Mouse (Mus musculus): ENCODE data around the gene Mthfsd.
A peak's percentile ranks its signal among the peaks of the same experiment; 100 is the strongest.
"Not testable (repeated sequence)": the region's sequence is repeated elsewhere in the genome, so short reads cannot be mapped to it uniquely, and the experiment has no call there.

The Mthfsd gene

DNA sequence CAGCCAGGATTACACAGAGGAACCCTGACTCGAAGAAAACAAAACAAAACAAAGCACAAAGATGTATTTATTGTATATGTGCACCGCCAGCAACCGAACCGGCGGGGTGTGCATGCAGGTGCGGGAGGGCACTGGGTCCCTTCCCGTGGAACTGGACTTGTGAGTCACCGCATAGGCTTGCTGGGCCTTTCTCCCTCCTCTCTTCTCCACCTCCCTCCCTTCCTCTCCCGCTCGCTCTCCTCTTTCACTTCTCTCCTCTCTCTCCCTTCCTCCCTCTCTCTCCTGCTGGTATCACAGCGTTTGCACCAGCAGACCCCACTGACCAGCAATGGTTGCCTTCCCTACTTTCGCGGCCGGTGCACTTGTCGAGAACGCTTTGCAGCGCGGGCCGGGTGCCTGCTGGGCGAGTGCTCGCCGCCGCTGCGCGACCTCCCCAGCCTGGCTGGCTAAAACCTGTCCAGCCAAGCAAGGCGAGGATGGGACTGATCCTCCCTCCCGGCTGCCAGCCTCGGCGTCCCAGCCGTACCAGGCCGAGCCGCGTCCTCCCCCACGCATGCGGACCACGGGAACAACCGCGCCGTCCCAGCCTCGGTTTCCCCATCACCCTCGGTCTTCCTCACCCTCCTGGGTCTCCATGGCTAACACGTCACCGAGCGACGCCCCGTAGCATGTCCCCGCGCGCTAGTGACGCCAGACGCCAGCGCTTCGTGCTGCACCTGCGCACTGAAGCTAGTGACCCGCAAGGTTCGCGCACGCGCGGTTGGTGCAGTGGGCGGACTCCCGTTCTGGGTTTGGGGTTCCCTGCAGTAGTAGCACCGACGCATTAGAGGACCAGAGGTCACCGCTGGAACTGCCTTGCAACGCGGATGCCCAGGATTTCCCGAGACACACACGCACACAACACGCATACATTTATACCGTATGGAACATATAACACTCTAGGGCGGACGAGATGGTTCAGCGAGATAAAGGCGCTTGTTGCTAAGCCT lies at the start of gene Mthfsd:
Mthfsd (minus strand) TSS at position 725 of the 989 bp plus-strand sequence.
- DNase-seq = peak; percentile 98 to 99

DNA sequence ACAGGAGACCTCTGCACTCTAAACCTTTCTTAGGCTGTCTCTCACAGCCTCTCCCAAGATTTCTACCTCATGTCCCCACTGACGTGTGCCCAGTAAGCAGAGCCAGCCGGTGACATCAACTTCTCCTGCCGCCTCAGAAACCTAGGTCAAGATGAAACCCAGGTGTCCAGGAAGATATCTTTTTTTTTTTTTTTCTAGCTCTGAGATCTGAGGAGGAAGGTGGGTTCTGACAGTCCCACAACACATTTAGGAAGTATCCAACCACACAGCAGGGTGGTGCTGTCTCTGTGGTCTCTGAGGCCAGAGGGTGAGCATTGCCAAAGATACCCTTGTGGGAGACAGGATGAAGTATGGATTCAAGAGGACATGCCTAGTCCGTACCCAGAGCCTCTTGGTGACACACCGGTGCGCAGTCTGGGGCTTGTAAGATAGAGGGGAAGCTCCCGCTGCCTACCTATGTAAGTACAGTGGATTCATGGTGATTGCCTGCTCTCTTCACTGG lies 48.8 kb upstream of the Mthfsd start:
- DNase-seq = no peak

DNA sequence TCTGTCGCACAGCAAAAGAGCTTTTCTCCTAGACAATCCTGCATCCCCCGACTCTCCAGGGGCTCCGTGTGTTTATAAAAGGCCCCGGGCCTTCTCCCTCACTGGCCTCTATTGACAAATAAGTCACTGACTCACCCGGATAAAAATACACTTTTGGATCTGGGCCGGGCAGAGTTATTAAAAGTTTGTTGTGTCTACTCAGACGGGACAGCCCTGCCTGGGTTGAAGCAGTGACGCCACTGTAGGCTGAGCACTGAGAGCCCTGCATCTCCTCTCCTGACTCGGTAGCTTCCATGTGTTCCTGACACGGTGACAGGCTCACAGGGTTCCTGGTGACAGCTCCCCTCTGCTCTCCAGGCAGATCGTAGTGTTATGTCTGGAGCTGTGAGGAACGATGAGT lies 44.2 kb upstream of the Mthfsd start:
- no peak for DNase-seq

DNA sequence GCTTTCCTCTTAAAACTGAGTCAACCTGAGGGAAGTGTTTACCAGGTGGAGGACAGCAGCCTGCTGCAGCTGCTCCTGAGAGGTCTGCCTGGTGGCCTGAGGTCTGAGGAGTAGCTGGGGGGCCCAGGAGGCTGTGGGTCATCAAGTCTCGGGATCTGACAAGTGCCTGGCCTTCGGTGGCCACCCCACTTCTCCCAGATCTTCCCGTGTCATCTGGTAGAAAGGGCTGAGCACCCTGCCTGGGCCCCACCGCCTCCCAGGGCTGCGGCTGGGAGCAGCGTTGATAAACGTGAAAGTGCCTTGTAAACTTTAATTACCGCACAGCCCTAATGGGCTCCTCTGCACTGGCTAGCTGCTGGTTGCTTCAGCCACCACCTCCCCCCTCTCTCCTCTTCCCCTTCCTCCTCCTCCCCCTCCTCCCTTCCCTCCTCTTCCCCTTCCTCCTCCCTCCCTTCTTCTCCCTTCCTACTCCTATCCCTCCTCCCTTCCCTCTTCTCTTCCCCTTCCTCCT lies 40.4 kb upstream of the Mthfsd start:
- no peak for DNase-seq

DNA sequence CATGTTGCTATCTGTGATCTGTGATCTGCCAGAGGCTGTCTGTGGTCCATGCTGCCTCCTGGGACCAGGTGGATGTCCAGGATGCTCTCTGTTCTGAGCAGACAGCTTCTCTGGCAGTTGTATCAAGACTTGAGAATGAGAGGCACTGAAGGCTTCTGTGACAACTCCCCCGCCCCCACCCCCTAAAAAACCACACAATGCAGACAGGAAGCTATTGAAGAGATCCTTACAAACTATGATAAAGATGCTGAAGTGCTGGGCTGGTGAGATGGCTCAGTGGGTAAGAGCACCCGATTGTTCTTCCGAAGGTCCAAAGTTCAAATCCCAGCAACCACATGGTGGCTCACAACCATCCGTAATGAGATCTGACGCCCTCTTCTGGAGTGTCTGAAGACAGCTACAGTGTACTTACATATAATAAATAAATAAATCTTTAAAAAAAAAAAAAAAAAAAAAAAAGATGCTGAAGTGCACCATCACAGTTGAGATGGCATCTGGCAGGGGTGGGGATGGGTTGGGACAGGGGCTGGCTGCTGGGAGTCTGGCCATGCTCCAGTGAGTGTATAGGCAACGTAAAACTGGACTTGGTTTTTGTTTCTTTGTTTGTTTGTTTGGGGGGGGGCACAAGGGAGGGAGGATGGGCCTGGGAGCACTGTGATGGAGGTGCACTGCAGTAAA lies 37.4 kb upstream of the Mthfsd start:
- not testable (repeated sequence) for DNase-seq

DNA sequence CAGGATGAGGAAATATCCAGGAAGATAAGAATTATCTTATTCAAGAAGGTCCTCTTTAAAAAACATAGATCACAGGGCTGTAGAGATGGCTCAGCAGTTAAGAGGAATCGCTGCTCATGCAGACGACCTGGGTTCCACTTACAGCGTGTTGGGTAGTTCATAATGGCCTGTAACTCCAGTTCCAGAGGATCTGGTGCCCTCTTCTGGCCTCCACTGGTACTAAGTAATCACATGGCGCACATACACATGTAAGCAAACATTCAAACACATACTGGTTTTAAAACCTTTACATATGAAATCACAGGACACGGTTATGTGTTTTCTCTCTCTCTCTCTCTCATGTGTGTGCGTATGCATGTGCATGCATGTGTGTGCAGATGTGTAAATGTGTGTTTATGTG lies 28.7 kb upstream of the Mthfsd start:
- DNase-seq = no peak

DNA sequence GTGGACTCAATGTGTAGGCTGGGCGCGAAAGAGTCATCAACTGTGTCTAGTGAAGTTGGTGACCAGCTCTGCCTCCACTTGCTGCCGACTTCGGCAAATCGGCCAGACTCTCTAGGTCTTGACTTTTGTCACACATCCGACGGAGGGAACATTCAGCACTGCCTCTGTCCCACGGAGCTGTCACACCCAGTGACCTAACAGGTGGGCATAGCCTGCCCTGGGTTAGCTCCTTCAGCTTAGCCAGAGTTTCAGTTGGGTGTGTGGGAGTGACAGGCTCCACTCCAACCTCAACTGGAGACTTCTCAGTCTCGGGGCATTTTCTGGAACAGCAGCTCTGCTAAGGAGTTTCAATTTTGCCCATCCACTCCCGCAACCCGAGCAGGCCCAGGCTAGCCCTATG lies 26.3 kb upstream of the Mthfsd start:
- no peak for DNase-seq

DNA sequence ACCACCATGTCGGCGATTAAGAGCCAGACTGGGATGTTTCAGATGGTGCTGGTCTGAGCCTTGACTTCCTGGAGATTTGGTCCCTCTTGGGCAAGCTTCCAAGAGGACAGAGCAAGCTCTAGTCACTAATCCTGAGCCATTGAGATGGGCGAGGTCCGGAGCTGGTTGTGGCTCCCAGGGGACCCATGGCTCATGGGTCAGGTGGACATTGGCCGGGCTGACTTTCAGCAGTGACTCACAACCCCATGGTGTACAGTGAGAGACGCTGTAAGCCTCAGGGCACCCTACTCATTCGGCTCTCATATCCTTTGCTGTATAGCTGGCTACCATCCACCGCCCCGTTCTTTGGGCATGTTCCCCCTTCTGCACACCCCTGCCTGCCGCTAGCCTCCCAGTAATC lies 25.9 kb upstream of the Mthfsd start:
- DNase-seq = no peak

DNA sequence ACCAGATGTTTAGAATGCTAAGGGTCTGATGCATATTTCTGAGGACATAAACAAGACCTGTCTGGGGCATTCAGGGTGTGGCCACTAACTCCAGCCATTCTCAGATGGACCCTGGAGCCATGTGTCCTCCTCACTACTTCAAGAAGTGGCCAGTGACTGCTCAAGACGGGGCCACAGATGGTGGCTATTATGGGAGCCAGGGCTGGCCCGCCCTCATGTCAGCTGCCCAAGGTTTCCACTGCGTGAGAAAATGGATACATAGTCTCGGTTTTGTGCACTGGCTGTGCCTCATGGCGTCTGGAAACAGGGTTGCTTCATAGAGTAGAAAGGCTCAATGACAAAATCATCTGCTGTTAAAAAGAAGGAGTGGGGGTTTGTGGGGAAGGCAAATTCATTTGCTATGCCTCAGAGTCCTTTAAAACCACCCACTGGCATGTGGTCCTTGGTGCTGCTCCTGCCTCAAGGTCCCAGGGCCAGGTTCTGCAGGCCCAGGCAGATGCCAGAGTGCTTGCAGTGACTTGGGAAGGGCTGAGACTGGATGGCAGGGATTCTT lies 24.8 kb upstream of the Mthfsd start:
- DNase-seq = no peak

DNA sequence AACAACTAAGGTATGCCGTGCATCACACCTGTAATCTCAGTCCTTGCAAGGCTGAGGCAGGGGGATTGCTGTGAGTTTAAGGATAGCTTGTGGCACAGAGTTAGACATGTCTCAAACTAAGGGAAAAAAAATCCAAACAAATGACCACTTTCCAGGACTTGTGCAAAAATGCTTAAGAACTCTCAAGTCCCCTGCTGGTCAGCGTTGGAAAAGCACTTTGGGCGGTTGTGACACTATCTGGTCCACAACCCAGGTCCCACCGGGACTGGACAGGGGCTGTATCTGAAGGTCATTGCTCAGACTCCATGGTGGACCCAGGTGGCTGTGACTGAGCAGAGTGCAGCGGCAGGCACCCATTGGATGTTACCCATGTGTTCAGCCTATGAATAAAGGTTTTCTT lies 22.3 kb upstream of the Mthfsd start:
- DNase-seq = no peak

DNA sequence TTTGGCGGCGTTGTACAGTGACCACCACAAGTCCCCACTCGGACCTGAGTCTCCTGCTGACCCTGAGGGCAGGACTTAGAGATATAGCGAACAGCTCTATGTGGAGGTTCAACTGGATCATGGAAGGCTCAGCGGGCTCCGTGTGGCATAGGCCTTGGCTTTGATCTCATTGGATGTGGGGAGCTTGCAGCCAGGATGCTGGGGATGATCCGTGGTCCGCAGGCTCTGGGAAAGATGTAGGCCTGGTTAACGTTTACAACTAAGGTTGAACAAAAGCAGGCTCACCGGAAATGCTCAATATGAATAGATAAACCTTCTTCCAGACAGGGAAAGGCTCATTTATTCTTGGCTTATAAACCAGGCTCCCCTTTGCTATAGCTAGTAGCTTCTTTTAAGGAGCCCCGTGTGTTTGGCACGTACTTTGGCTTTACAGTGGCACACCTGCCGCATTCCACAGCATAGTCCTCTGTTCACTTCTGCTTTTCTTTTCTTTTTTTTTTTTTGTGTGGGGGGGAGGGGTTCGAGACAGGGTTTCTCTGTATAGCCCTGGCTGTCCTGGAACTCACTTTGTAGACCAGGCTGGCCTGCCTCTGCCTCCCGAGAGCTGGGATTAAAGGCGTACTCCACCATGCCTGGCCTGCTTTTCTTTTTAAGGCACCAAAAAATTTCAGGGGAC lies 21.2 kb upstream of the Mthfsd start:
- DNase-seq = no peak

DNA sequence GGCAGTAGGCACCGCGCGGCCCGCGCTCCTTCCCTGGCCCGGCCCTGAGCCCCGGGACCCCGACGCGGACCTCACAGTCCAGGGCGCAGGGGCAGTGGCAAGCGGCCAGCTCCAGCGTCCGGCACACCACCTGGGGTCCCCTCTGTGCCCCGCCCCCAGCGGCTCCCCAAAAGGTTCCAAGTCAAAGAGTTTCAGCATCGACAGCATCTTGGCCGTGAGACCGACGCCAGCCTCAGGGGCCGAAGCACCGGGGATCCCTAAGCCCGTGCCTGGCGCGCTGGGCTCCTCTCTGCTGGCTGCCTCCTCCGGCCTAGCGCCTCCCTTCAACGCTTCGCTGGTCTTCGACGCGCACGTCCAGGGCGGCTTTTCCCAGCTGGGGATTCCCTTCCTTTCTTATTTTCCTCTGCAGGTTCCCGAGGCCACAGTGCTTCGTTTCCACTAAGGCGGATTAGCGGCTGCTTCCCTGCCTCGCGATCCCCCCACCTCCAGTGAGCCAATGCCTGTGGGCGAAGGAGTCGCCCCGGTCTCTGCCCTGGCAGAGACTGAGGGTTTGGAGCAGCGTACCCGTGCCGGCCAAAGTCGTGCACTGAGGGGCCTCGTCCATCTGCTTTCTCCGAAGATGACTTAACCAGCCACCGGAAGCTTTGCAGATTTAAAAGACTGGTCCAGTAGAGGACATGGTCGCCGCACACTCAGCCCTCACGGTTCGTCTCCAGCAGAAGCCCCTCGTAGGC lies 20.5 kb upstream of the Mthfsd start:
- no peak for DNase-seq

DNA sequence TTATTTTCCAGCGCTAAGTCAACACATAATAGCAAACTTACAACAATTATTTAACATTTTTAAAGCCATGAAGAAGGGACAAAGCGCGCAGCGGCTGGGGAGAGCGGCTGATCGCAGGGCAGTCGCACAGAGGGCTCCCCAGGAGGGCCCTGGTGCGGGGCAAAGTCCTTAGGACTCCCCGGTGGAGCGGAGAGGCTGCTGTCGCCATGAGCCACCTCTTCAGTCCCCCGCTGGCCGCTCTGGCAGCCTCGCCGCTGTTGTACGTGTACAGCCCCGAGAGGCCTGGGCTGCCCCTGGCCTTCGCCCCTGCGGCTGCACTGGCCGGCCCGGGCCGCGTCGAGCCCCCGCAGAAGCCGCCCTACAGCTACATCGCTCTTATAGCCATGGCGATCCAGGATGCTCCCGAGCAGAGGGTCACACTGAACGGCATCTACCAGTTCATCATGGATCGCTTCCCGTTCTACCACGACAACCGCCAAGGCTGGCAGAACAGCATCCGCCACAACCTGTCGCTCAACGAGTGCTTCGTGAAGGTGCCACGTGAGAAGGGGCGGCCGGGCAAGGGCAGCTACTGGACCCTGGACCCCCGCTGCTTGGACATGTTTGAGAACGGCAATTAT lies 19.7 kb upstream of the Mthfsd start, which contains the start of gene Foxl1:
Foxl1 (plus strand) TSS at position 185 of the 620 bp plus-strand sequence.
- DNase-seq = no peak

DNA sequence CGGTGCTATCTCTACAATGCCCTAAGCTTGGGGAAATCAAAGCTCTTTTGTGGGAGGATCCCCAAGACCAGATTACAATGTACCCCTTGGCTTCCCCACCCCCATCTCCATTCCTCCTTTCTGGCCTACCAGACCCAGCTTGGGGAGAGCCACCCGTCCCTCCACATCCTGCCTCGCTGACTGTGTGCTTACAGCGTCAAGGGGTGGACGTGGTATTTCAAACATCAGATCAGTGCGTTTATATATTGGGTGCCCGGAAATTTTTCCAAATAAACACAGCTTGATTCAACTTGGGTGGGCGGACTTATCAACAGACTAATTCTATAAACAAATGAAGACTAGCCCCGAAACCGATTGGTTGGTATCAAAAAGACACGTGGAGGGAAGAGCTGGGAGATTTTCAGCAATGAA lies 19.1 kb upstream of the Mthfsd start:
- DNase-seq = no peak

DNA sequence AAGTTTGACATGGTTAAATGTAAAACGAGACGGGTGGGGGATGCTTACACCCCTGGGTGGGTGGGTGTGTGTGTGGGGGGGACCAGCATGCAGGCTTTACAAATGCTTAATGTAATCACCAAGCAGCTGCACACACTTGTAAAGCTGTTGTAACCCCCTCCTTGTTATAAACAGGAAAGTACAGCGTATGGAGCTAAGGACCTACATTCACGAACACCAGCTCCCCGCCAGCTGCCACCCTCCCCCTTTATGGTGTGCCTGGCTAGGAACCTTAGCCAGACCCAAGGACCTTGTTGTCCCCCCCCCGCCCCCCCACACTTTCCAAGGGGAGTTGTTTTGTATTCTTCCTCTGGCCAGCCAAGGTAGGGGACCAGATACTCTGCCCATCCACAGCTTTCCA lies 18.5 kb upstream of the Mthfsd start:
- no peak for DNase-seq

DNA sequence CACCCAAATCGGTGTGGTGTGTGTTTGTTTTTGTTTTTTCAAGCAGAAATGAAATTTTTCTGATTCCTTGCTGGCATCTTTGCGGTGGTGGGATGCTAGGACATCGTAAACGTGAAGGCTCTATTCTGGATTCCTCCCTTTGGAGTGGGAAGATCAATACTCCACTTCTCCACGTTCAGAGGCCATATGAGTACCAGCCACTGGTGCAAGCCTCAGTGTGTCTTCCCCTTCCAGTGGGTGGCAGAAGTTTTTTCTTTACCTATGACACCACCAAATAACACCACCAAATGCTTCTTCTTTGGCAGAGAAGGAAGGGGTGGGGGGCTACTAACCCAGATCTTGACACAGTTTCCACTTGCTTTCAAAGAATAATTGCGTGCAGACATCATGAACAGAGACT lies 18.0 kb upstream of the Mthfsd start:
- DNase-seq = no peak

DNA sequence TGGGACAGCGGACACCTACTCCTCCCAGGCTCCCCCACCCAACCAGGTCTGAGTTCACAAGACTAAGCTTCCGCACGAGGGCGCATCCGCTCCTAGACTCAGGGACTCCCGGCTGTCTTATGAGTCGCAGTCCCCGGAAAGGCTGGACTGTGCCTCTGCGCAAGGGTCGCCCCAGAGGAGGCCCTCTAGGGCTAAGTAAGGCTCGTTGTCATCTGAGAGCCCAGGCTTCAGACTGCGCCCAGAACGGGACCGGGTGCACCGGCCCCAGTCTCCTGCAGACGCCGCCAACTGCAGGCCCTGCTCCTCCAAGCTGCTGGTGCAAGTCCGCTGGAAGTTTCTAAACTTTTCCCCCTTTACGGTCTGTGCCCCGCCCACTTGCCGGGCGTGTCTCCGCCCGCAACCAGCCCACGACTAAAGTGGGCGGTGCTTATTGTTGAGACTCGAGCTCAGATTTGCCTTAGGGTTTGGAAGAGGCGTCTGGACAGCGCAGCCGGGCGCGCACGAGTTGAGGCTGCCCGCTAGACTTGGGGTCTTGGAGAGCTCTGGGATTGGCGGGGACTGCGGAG lies 17.2 kb upstream of the Mthfsd start:
- no peak for DNase-seq

DNA sequence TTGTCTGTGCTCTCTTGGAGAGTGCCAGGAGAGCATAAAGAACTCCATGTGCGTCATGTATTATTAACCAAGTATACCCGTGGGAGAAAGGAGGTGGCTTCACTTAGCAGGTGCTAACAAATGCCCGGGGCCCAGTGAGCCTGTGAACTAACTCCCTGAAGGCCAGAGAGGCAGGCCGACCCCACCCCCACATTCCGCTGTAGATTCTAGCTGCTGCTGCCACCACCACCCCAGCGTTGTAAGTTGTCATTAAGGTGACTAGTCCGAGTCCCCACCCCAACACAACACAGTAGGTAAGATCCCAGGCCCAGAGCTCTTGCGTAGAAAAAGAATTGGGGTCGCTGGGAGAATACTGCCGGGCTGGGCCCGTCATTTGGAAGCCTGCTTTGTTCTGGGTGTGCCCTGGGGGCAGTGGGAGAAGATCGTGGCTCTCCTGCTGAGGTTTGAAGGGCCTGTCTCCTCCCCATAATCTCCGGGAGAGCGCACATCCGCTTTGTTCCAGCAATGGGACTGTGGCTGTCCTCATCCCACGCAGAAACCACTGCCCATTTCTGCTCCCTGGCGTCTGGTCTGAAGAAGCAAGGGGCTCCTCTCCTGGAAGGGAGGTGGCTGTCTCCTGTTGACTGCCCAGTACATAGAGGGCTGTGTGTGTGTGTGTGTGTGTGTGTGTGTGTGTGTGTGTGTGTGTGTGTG lies 16.5 kb upstream of the Mthfsd start:
- no peak for DNase-seq

DNA sequence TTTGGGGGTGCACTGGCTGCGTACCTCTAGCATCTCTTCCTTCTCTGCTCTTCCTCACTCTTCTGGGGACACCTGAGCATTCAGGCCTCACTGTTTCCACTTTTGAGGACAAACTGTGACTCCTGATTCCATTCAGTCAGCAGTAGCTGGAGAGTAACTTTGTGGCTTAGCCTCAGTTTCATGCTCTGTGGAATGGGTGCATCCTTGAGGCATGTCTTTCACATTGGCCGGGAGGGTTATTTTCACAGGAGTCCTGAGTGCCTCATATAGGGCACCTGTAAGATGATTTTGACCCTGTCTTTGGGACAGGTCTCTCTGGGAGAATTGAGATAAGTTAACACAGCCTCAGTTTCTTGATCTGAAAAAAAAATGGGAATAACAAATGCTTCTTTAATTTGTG lies 14.9 kb upstream of the Mthfsd start:
- DNase-seq = no peak

DNA sequence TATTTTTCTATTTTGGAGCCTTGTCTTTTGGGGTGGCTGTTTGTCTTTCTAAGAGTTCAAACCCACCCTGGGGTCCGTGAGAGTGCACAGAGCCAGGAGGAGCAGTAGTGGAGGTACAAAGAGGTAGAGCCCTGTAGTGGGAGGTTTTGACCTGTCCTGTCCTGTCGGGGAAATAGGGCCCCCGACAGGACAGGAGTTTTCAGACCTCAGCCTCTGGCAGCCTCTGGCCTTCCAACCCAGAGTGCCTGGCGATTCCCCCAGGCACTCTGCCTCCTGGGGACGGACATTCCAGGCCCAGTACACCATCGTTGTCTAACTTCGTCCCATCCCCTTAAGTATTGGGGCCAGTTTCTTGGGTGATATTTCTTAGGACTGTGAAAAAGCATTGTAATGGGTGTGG lies 14.2 kb upstream of the Mthfsd start:
- no peak for DNase-seq

DNA sequence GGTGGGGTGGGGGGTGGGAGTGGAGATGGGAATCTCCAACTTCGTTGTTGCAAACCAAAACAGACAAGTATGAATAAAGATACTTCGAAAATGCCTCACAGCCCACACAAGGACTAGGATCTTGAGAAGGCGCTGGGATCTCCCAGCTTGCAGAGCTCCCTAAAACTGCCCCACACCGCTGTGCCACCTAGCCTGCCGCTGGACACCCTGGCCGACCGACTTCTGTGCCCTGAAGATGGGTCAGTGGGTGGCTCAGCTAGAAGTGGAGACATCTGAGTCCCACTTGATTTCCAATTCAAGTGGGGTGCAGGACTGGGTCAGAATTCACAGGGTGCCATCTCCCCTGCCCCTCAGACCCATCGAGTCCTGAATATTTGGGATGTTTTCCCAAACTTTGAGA lies 13.5 kb upstream of the Mthfsd start:
- DNase-seq = no peak

All from spleen, adult 18-20 months (tissue).